Mouse (Mus musculus): ENCODE data around the gene Dhrs1.

The Dhrs1 gene

DNA sequence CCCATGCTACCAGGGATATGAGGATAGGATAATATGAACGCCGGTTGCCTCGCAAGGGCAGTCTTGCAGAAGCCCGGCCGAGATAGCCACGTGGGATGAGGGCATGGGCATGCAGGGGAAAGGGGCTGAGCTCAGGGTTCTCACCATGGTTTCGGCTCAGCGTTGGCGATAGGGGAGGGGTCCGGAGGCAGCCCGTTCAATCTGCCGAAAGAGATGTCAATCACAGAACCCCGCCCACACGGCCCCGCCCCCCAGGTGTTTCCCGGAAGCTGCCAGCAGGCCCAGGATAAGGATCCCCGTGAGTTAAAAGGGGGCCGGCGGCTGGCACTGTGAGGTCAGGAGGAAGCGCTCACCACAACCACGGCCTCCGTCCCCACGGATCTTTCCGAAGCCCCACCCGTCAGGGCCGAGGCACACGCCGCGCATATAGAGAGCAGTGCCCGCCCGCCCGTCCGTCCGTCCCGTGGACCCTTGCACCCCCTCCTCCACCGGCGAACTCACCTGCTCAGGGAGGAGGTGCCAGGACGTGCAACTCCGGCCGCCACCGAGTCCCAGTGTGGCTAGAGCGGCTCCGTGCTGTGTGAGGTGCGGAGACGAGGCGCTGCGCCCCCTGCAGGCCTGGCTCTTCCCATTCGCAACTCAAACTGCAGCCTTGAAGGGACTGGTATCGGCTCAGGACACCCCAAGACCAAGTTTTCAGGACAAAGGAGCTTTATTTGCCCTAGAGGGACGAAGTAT, 23.6 kb downstream of the Dhrs1 start, which contains the start of gene Rabggta:
Gene Rabggta (minus strand): TSS at position 564 of the 738 bp plus-strand sequence.
- DNase-seq (ENCODE audit: low read depth, low spot score) = peak; percentile 92

DNA sequence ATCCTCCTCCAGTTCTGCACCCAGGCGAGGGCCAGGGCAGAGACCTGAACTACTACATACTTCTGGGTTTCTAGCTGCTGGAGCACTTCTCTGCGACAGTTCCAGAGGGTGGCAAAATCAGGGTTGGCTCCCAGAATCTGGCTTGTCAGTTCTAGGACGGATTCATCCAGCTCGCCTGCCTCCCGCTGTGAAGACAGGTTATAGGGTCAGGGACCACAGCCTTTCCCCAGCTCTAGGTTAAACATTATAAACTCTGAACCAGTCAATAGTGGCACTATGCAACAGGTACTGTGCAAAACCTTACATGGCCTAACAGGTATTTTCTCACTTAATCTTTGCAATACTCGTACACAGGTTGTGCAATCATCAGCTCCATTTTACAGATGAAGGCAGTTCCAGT, 24.4 kb downstream of the Dhrs1 start:
- no peak for DNase-seq (ENCODE audit: low read depth, low spot score)

DNA sequence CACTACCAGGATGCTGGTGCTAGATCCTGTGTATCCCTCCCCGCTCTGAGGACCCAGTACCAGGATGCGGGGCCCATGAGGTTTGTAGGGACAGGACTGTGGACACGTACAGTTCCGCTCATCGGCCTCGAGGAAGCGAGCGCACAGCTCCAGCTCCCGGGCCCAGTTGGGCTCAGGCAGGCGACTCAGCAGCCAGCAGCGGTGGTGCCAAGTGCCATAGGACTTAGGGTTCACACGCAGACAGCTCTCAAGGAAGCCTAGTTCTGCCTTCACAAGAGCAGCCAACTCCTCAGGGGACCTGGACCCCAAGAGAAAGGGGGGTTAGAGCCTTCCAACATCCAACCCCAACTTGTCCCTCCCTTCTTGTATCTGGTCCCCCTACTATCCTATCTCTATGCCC, 24.8 kb downstream of the Dhrs1 start:
- no peak for DNase-seq (ENCODE audit: low read depth, low spot score)

DNA sequence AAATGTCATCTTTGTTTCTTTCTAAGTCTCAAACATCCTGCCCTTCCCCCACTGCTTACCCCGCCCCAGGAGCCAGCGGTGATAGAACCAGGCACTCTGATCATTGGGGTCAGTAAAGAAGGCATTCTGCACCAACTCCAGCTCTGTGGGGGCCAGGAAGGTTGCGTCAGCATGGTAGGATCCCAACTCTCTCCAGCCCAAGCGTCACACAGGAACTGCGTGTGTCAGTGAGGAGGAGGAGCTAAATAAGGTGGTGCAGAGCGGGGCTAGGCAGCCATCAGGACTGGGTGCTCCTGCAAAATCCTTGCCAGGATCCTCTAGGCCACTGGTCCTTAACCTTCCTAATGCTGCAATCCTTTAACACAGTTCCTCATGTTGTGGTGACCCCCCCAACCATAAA, 25.8 kb downstream of the Dhrs1 start:
- DNase-seq (ENCODE audit: low read depth, low spot score) = no peak

DNA sequence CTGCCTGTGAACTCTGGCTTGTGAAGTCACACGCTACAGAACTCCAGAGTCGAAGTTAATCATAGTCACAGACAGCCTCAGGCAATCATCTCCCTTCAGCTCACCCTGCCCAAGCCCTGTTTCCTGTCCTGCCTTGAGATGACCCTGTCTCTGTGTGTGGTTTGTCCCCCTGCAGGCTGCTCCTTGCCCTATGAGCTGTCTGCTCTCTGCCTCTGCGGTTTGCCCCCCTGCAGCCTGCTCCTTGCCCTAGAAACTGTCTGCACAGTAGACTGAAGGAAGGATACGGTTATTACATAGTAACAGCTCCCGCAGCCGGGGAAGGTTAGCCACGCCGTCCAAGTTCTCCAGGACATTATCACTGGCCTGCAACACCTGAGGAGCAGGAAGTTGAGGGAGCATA, 28.6 kb downstream of the Dhrs1 start:
- no peak for DNase-seq (ENCODE audit: low read depth, low spot score)

DNA sequence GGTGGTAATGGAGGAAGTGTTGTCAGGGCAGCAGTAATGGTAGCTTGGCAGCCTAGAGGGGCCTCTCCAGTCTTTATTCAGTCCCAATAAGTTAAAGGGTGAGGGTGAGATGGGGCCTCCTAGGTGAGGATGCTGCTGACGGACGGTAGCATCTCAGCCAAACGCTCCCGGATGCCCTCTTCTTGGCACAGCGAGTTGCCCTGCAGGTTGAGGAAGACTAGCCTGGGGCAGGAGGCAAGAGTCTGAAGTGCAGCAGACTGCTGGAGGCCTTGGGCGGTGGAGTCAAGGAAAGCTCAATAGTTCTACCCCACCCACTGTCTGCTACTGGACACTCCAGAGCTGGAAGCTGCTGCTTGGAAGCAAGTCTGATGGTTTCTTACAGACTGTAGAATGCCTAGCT, 29.2 kb downstream of the Dhrs1 start:
- DNase-seq (ENCODE audit: low read depth, low spot score) = no peak

DNA sequence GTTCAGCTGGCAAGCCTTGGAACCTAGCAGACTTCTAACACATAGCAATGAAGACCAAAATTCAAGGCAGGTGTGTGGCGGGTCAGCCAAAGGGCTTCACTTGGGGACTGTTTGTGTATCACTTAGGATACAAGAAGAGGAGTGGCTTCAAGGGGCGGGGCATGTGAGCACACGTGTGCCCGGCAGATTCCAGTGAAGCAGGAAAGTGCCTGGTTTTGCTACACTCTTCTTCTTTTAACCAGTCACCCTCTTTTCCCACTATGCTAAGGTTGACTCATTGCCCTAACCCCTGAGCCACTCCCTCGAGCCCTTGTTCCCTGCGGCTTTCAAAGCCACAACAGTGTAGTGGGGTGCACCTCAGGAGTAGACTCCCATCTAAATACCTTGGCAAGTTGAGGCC, 30.6 kb downstream of the Dhrs1 start:
- no peak for DNase-seq (ENCODE audit: low read depth, low spot score)

DNA sequence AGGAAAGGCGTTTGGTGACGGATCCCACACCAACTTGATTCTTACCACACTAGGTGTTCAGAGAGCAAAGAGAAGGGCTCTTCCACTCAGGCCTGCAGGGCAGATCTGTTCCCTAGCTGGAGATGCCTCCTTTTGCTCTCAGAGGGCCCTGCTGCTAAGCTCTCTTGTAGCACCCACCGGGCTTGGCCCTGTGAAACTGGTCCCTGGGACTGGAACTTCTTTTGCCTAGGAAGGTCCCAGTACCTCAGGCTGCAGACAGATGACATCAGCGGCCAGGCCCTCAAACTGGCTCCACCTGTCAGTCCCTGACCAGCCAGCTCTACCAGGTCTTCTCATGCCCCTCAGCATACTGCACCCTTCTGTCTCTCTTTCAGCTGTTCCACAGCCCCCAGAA, 31.8 kb downstream of the Dhrs1 start, which contains the start of gene Tgm1:
Gene Tgm1 (minus strand): TSS at position 198 of the 394 bp plus-strand sequence.
- no peak for DNase-seq (ENCODE audit: low read depth, low spot score)

DNA sequence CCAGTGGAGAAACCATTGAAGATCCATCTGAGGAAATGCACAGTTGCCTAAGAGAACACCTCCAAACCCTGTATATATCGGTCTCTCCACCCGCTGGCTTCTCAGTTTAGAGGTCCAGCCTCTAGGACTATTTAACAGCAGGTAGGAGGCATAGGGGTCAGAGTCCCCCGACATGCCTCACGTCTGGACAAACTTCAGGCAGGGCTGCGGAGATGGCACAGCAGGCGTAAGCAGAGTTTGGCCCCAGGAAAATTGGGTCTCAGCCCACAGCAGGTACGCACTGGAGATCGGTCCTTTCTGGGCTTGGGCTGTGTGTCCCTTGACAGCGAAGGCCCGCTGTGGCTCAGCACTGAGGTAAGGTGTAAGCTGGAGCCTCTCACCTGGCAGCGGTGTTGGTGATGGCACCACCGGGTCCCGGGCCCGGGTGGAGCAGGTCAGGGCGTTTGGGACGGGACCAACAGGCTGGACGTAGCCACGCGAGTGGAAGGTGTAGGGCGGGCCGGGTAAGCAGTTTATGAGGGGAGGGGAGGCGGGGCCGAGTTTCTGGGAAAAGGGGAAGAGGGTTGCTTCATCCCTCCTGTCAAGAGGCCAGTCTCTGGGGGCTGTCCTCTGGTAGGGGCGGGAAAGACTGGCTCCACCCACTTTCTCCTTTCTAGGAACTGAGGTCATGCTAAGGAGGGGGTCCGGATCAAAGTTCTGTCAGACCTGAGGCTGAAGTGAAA, 32.3 kb downstream of the Dhrs1 start:
- peak; percentile 12 for DNase-seq (ENCODE audit: low read depth, low spot score)

DNA sequence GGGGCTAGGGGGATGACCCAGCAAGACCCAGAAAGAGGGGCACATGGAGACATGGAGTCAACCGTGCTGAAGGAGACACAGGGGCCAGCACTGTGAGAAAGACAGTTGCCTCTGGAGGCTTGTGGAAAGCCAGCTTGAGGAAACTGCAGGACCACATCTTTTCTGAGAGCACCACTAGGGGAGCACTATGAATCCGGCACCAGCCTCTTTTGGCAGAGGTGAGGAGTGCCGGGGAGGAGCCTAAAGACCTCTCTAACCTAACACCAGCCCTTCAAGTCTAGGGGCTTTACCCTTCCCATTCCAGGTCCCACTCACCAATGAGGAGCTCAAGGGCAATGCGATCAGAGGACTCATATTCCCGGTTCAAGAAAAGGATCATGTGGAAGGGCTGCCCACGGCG, 33.7 kb downstream of the Dhrs1 start:
- no peak for DNase-seq (ENCODE audit: low read depth, low spot score)

DNA sequence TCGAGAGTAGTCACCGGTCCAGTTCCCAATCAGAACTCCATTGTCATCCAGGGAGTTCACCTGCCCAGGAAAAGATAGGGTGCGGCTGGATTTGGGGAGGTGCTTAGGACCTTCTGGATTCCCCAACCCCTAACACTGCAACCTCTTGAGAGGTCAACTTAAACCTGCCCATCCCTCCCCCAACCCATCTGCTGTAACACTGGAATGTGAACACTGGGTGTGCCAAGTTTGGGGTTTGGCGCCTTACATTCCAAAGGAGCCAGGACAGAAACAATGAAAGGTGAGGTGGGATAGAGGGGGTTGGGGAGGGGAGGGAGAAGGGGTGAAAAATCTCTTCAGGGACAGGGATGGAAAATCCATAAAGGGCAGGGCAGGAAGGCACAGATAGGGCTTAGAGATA, 36.0 kb downstream of the Dhrs1 start:
- no peak for DNase-seq (ENCODE audit: low read depth, low spot score)

DNA sequence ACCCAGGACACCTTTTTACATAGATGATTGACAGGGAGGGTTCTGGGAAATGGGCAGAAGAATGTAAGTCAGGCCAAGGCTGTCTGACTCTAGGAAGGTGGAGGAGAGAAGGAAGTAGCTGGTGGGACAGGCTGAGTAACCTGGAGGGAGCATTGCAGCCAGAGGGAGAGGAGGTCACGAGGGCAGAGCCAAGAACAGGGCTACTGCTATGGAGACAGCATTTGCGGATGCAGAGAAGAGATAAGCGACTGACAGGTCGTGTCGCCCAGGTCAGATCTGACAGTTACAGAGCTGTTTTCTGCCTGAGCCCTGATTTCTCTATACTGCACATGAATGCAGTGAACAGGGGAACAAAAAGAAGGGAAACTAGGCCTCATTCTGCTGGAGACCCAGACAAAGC, 38.1 kb downstream of the Dhrs1 start:
- no peak for DNase-seq (ENCODE audit: low read depth, low spot score)

DNA sequence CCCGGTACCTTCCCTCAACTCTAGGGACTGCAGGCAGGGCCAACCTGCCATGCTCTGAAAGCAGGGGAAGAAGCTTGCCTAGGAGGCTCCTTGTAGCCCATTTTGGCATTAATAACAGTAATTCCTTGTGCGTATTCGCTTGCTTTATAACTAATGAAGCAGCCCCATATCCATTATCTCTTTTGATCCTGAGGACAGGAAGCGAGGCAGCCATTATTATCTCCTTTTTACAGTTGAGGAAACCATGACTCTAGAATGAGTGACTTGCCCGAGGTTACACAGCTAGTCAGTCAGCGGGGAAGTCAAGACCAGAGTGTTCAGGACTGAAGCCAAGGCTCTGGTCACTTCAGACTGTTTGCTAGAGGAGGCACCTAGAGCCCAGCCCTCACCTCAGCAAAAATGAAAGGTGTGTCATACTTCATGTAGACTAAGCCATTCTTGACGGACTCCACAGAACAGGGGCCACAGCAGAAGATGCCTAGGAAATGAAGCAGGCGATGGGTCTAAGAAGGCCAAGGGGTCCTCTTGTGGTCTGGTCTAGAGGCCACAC, 39.4 kb downstream of the Dhrs1 start:
- no peak for DNase-seq (ENCODE audit: low read depth, low spot score)

DNA sequence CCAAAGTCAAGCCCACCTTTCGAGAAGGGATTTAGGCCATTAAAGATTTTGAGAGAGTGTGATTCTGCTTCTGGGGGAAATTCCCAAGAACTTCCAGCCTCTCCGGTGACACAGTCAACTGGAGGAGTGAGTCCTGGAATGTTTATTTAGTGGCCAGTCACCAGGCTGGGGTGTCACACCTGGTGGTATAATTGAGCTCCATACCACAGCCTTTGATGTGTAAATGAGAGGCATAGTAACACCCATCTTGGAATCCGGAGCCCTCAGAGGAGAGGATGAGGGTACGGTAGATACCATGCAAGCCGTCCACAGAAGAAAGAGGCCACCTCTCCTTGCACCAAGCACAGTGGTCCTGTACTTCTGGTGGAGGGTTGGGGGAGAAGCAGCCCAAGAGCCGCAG, 42.7 kb downstream of the Dhrs1 start:
- no peak for DNase-seq (ENCODE audit: low read depth, low spot score)

DNA sequence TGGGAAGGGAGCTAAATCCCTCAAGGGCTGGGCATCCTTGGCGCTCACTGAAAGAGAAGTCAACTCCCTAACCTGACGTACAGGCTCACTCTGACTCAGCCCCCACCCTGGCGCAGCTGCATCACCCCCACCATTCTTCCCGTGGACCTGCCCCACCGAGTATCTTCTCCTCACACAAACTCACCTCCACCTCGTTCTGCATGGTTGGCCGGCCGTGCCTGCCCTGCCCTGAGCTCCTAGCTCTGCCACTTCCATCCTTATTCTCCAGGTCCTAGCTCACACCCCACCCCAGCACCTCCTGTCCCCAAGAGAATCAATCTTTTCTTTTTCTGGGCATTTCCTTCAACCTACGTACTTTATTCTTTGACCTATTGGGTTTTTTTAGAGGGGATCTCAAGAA, 44.4 kb downstream of the Dhrs1 start:
- DNase-seq (ENCODE audit: low read depth, low spot score) = no peak

DNA sequence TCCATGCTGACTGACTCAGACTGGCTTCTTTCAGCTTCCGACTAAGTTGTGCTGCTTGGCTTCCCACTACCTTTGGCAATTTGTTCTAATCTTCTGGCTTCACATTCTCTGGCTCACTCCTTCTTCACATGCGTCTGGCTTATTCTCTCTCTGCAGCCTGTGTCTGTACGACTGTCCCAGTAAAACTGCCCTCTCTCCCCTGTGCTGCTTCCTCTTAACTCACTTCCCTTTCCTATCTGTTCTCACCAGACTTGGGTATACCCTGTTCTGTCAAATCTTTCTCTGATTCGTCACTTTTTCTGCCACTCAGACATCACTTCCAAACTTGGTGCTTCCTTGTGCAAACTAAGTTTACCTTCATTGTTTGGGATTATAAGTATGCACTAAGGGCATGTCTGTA, 48.3 kb downstream of the Dhrs1 start:
- no peak for DNase-seq (ENCODE audit: low read depth, low spot score)

DNA sequence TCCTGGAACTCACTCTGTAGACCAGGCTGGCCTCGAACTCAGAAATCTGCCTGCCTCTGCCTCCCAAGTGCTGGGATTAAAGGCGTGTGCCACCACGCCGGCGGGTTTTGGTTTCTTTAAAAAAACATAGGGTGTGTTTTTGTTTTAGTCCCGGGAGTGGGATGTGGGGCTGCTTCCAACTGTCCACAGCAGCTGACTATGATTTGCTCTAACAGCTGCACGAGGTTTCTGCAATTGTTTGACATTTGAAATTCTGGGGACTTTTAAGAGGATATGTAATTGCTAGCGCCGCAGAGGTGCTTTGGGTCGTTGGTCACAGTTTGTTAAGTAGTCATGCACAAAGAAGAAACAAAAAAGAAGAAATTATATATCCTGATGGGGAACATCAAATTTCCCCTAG, 56.1 kb downstream of the Dhrs1 start:
- no peak for DNase-seq (ENCODE audit: low read depth, low spot score)

Measured in forelimb bud, embryonic 11.5 days (tissue).